Mouse (Mus musculus) cerebellum, adult 2 months (tissue): Measurements from ENCODE around the gene Fndc3c1.

Source experiments
- CTCF ChIP-seq: fragments of 200-500 bp; IDR thresholded peaks from 2 replicates; pipeline ENCODE4 v1.5.1; 2011; ENCODE audit warnings: low read depth, mild to moderate bottlenecking, control low read depth, low read length, moderate library complexity, borderline replicate concordance; ENCODE audit not compliant: insufficient read depth
- POLR2A ChIP-seq: fragments of 200-500 bp; IDR thresholded peaks from 2 replicates; pipeline ENCODE4 v1.6.1; 2011; ENCODE audit warnings: low read length, control low read depth, borderline replicate concordance; ENCODE audit not compliant: insufficient read depth

GRCm38 (mm10) chrX:106380608-106381007 lies 104.6 kb downstream of the Fndc3c1 start:
- no peak for TF ChIP-seq POLR2A
- TF ChIP-seq CTCF, result no peak
